Mouse (Mus musculus) thymus, adult 18-20 months (tissue): ENCODE data around the gene Vmn1r85.

Source experiments
- DNase-seq, 2 experiments: peaks; one replicate each; pipeline ENCODE4 v3.0.0; 2022; ENCODE audit warnings: mixed read lengths in 2 of 2

The Vmn1r85 gene

DNA sequence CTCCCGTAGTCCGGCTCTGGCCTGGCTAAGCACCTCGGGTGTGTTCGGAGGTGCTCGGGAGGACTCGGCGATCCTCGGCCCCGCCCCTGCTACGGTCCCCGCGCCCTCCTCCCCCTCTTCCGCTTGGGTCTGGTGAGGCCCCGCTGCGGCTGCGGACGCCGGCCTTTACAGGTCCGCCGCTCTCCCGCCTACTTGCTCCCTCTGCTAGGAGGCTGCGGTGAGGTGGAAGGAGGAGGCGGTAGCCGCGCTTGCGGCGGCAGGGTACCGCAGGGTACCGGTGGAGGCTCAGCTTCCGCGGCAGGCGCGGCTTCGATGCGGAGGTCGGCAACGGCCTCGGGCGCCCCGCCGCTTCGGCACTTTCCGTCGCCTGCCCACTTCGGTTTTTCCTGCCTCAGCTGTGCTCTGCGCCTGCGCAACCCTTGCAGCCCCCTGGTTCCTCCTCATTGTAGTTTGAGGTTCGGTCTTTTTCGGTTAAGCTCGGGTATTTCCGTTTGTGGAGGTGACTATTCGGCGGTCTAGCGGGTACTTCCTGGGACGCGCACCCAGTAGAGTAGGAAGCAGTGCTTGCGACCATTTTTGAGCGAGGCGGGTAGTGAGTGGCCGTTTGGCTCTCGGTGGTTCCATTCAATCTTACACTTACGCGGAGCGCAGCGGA lies 56.9 kb downstream of the Vmn1r85 start, which contains the start of gene Ube2m:
Gene Ube2m (minus strand): TSS at position 375 of the 655 bp plus-strand sequence.
- peak; percentile 98 to 99 for DNase-seq

DNA sequence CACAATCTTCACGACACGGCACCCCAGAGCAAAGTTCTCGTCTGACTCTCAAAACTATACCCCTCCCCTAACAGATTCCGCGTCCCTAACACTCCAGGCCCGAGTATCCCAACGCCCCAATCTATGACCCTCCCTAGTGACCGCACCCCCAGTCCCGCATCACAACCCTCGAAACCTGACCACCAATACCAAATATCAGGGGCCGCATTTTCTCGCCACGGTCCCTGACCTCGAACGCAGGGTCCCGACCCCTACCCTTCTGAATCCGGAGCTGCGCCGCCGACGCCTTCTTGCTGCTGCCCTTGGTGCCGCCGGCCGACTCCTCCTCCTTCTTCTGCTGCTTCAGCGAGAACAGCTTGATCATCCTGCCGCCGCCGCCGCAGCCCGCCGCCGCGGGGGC lies 57.6 kb downstream of the Vmn1r85 start:
- peak in 1 of 2 experiments; percentile 68 for DNase-seq

DNA sequence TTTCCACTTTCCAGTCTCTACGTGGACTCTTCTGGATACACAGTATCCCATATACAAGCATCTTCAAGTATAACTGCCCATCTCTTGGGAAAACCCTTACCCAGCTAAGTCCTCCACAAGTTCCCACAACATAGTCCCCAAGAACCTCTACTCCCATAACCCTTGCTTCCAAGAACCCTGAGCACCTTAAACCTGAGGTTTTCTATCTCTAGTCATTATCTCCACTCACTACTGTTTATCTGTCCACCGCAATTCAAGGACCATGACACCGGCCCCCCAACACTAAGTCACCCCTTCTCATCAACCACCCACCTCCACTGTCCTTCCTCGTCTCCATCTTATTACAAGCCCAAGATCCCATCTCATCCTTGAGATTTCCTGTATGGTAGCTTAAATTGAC lies 58.2 kb downstream of the Vmn1r85 start:
- DNase-seq: no peak

DNA sequence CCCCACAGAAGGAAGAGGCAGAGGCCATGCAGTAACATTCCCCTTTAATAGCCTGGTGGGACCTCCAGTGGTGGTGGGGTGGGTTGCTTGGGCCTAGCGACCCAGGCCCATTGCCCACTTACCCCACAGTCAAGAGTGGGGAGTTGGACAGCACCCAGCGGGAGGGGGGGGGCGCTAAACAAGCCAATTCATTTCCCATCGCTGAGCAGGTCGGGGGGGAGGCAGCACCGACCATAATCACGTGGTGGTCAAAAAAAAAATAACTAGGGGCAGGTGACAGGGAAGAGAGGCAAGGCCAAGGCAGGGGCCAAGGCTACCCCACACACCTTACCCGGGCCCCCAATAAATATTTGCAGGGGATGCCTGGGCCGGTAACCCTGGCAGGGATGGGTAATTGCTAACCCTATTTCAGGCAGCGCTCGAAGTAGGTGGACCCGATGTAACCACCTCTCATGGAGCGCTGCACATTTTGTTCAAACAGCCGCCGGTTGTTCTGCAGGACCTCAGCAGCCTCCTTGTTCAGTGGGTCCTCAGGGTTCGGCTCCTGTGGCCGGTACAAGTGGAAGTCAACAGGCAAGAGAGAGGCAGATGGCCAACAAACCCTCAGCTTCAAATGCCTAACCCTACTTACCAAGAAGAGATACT lies 59.6 kb downstream of the Vmn1r85 start:
- peak in 1 of 2 experiments; percentile 45 for DNase-seq

DNA sequence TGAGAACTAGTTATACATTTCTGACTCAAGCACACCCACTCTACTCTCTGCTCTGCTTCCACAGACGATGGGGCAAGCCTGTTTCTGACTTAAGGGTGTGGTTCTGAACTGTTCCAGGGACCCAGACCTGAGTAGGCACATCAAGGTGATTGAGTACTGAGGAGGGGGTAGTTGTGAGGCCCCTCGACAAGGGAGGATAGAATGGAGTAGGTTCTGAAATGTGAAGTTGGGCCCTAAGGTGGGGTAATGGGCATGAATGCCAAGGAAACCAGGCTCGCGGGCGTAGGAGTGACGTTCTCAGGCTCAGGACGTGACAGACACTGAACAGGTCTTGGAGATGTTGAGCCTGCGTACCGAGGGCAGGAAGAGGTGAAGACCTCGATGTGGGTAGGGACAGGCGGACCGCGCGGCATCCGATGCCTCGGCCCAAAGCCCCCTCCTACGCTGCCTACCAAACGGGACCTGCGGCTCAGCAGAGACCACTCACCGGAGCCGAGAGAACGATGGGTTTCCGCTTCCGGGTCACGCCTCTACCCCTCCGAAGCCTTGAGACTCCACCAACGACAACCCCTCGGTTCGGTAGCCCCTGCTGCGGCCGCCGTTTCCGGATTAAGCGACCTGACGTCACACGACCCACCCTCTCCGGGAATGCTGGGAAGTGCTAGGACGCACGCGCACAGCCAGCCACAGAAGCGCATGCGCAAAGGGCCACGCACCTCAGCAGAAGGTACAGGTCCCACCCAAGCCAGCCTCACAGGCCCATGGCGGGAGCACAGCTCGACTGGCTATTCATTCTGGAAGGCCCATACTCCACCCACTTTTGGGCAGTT lies 60.6 kb downstream of the Vmn1r85 start, which contains the start of gene Chmp2a:
Gene Chmp2a (minus strand): TSS at position 660 of the 830 bp plus-strand sequence.
- DNase-seq: peak; percentile 97 to 98

DNA sequence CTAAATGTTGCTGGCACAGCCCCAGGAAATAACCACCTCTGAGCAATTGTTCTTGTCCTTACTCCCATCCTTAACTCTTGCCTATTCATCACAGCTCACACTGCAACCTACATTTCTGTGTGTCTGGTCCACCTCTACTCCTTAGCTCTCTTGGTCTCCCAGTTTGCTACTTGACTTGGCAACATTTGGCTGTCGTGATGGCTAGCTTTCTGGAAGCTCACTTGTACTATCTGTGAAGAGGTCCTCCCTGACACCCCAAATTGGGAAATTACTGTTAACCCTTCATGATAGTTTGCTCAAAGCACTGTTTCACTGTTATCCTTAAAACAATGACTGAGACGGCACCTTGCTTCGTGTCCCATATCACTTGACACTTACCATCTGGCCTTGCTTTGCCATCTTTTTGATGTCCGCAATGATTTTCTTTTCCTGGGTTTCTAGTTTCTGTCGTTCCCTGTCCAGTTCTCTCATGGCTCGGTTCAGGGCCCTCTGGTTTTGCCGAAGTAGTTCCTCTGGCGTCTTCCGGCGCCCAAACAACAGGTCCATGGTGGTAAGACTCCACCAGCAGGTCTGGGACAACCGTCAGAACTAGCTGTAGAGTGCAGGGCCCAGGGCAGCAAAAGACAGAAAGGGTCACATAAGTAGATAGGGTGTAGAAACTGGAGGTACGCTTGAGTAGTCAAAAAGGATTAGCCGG lies 61.4 kb downstream of the Vmn1r85 start:
- no peak for DNase-seq
